Mouse (Mus musculus): ENCODE measurements around the gene Sall4. TPM values are rescaled to one million over a fixed set of nuclear protein-coding genes. Genes with fewer than 3 reads are reported as not detected.

The Sall4 gene
- polyA plus RNA-seq, 1 experiment from 2014 or later, result 1.9 TPM

GRCm38 (mm10) chr2:168718735-168719134, 49.0 kb downstream of the Sall4 start:
- WGBS, result 63% methylated on average over 10 of the region's 10 CpGs

GRCm38 (mm10) chr2:168718267-168718666, 49.5 kb downstream of the Sall4 start:
- no peaks in the 10 kb centered on the region for H3K9me3 ChIP-seq
- H3K27ac ChIP-seq, result no peak overlapping the region
- no peak overlapping the region for H3K9ac ChIP-seq
- H3K4me2 ChIP-seq (replicated peaks), result no peak overlapping the region
- H3K27me3 ChIP-seq (replicated peaks), result no peaks in the 10 kb centered on the region
- H3K4me1 ChIP-seq (replicated peaks), result 0 out of 2 replicates have a peak, but pooled peaks cover 5% of the 10 kb centered on the region
- ATAC-seq, result no peak
- no peaks in the 10 kb centered on the region for H3K36me3 ChIP-seq
- H3K4me3 ChIP-seq (replicated peaks), result no peak overlapping the region
- 47% methylated on average over 2 of the region's 2 CpGs for WGBS

More at GRCm38 (mm10) chr2:168718735-168719134, 49.0 kb downstream of the Sall4 start:
- no peak overlapping the region for H3K4me2 ChIP-seq (replicated peaks)
- no peaks in the 10 kb centered on the region for H3K36me3 ChIP-seq
- H3K27ac ChIP-seq, result no peak overlapping the region
- H3K9me3 ChIP-seq, result no peaks in the 10 kb centered on the region
- H3K9ac ChIP-seq, result no peak overlapping the region
- H3K4me1 ChIP-seq (replicated peaks), result 0 out of 2 replicates have a peak, but pooled peaks cover 5% of the 10 kb centered on the region
- H3K27me3 ChIP-seq (replicated peaks), result no peaks in the 10 kb centered on the region
- ATAC-seq, result no peak
- H3K4me3 ChIP-seq (replicated peaks), result no peak overlapping the region

GRCm38 (mm10) chr2:168712199-168713176, 55.3 kb downstream of the Sall4 start:
- no peak for ATAC-seq
- no peak overlapping the region for H3K4me3 ChIP-seq (replicated peaks)
- 83% methylated on average over 20 of the region's 20 CpGs for WGBS
- H3K9ac ChIP-seq, result no peak overlapping the region
- no peak overlapping the region for H3K27ac ChIP-seq
- H3K4me1 ChIP-seq (replicated peaks), result no peaks in the 10 kb centered on the region
- no peaks in the 10 kb centered on the region for H3K36me3 ChIP-seq
- H3K9me3 ChIP-seq, result no peaks in the 10 kb centered on the region
- H3K27me3 ChIP-seq (replicated peaks), result no peaks in the 10 kb centered on the region
- no peak overlapping the region for H3K4me2 ChIP-seq (replicated peaks)

- Histone ChIP-seq H3K36me3 (0 out of 2 replicates have a peak, but pooled peaks cover 2% of the 10 kb centered on the region), H3K4me1 (replicated peaks) (no peaks in the 10 kb centered on the region), H3K27me3 (replicated peaks) (no peaks in the 10 kb centered on the region), H3K27ac (no peak overlapping the region), H3K9me3 (no peaks in the 10 kb centered on the region), H3K4me2 (replicated peaks) (no peak overlapping the region), H3K9ac (no peak overlapping the region), H3K4me3 (replicated peaks) (no peak overlapping the region)
- WGBS, result 75% methylated on average over 3 of the region's 3 CpGs
- ATAC-seq, result 0 out of 2 replicates have a peak, but pooled peaks have one; percentile 17
Observed at GRCm38 (mm10) chr2:168710979-168711378, 56.8 kb downstream of the Sall4 start.

GRCm38 (mm10) chr2:168707766-168708165, 60.0 kb downstream of the Sall4 start:
- Histone ChIP-seq H3K27ac (no peak overlapping the region), H3K4me3 (replicated peaks) (no peak overlapping the region), H3K4me1 (replicated peaks) (no peaks in the 10 kb centered on the region), H3K9me3 (no peaks in the 10 kb centered on the region), H3K4me2 (replicated peaks) (no peak overlapping the region), H3K27me3 (replicated peaks) (no peaks in the 10 kb centered on the region), H3K36me3 (0 out of 2 replicates have a peak, but pooled peaks cover 5% of the 10 kb centered on the region), H3K9ac (no peak overlapping the region)
- peak; percentile 51; the same call in 1 of the 2 replicates for ATAC-seq
- 53% methylated on average over 9 of the region's 9 CpGs for WGBS

GRCm38 (mm10) chr2:168702266-168702665, 65.5 kb downstream of the Sall4 start:
- Histone ChIP-seq H3K4me1 (replicated peaks) (peaks cover 4% of the 10 kb centered on the region; the same call in 1 of the 2 replicates), H3K9me3 (no peaks in the 10 kb centered on the region), H3K4me2 (replicated peaks) (no peak overlapping the region), H3K36me3 (0 out of 2 replicates have a peak, but pooled peaks cover 5% of the 10 kb centered on the region), H3K27ac (no peak overlapping the region), H3K4me3 (replicated peaks) (no peak overlapping the region), H3K9ac (no peak overlapping the region), H3K27me3 (replicated peaks) (no peaks in the 10 kb centered on the region)
- no peak for ATAC-seq
- WGBS, result 48% methylated on average over 13 of the region's 13 CpGs

Other genes starting within 250 kb of the Sall4 start
- gene Nfatc2, start 166.3 kb downstream of the Sall4 start, polyA plus RNA-seq (2015; fragmentation: Nextera tagmentation; extraction: Ambion mirVana), result 1.8 and 2.4 TPM in 2 replicates
- gene Atp9a, start 25.5 kb downstream of the Sall4 start, polyA plus RNA-seq (2015; fragmentation: Nextera tagmentation; extraction: Ambion mirVana), result 23.4 and 24.9 TPM in 2 replicates
- 29.3 and 31.9 TPM in 2 replicates for gene Zfp64, start 187.6 kb upstream of the Sall4 start, polyA plus RNA-seq (2015; fragmentation: Nextera tagmentation; extraction: Ambion mirVana)

Data from intestine, embryonic 15.5 days (tissue).